Mouse (Mus musculus) lung, adult 2 months (tissue): Measurements from ENCODE around the gene Hsf4. TPM values are rescaled to one million over a fixed set of nuclear protein-coding genes. Genes with fewer than 3 reads are reported as not detected.

Source experiments
- DNase-seq: peaks from one replicate; pipeline ENCODE4 v3.0.0; 2022
- H3K4me1 ChIP-seq: fragments of 200-500 bp; 2 replicates; pipeline ENCODE4 v1.6.1; 2011; ENCODE audit warnings: low read length; ENCODE audit not compliant: control insufficient read depth, insufficient read depth
- H3K4me3 ChIP-seq: fragments of 200-500 bp; replicated peaks from 2 replicates; pipeline ENCODE3; 2011; ENCODE audit warnings: low read depth, mild to moderate bottlenecking, control low read depth, low read length; ENCODE audit errors: extremely low read depth
- CTCF ChIP-seq: fragments of 200-500 bp; IDR thresholded peaks from 2 replicates; pipeline ENCODE4 v1.5.1; 2011; ENCODE audit warnings: mild to moderate bottlenecking, low read length, control low read depth; ENCODE audit not compliant: insufficient read depth
- POLR2A ChIP-seq: fragments of 200-500 bp; IDR thresholded peaks from 2 replicates; pipeline ENCODE4 v1.6.1; 2011; ENCODE audit warnings: low read depth, mild to moderate bottlenecking, control low read depth, low read length, borderline replicate concordance; ENCODE audit errors: extremely low read depth
- WGBS: fragments of 180-500 bp; shearing (Covaris S2); methylation state at CpG from one replicate; pipeline ENCODE4 v1.1.7; 2018; 5-methylcytosine and 5-hydroxymethylcytosine counted together
- polyA plus RNA-seq: library from polyadenylated mRNA; depleted of rRNA; stranded (reverse); fragments of >200 nt; gene quantifications from 2 replicates; pipeline ENCODE4 v1.2.3, GENCODE M21; 2012

Hsf4 gene
- polyA plus RNA-seq, 1 experiment: 20.3 TPM

GRCm38 (mm10) chr8:105237442-105238142 lies 32.0 kb upstream of the Hsf4 start:
- DNase-seq: no peak
- WGBS: 92% methylated on average over 14 of the region's 14 CpGs
- no peak for TF ChIP-seq CTCF
- TF ChIP-seq POLR2A: no peak
- Histone ChIP-seq H3K4me3 (no peak overlapping the region), H3K4me1 (peaks cover 6% of the 10 kb centered on the region)

DNA sequence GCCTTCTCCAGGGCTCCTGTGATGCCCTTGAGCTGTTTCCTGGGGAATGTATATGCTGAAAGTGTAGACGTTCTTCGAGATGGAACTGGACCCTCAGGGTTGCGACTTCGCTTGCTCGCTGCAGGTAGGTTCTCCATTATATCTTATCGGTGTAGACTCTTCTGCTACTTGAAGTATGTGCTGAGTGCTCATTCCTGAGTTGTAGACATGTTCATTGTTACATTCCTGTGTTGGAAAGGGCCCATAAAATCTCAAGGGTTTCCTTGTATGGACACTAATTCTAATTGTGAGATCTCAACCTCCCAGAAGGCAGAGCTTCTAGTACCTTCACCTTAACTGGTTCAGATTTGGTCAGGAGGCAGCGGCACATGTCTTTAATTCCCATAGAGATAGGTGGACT lies 28.6 kb upstream of the Hsf4 start:
- peaks cover 4% of the 10 kb centered on the region; the same call in 1 of the 2 replicates for H3K4me1 ChIP-seq

GRCm38 (mm10) chr8:105251954-105252353 lies 17.6 kb upstream of the Hsf4 start:
- Histone ChIP-seq H3K4me1 (peaks cover 12% of the 10 kb centered on the region), H3K4me3 (no peak overlapping the region)
- WGBS: 69% methylated on average over 6 of the region's 6 CpGs
- peak; percentile 33 for DNase-seq
- TF ChIP-seq POLR2A (no peak), CTCF (no peak)

More for the DNA sequence above, 28.6 kb upstream of the Hsf4 start:
- TF ChIP-seq POLR2A: no peak
- TF ChIP-seq CTCF: no peak
- no peak for DNase-seq
- 78% methylated on average over 7 of the region's 7 CpGs for WGBS
- no peak overlapping the region for H3K4me3 ChIP-seq

- WGBS: 78% methylated on average over 10 of the region's 10 CpGs
- H3K4me1 ChIP-seq: peaks cover 12% of the 10 kb centered on the region
- no peak overlapping the region for H3K4me3 ChIP-seq
- no peak for DNase-seq
- TF ChIP-seq POLR2A: no peak
These were observed 16.7 kb upstream of the Hsf4 start for GRCm38 (mm10) chr8:105252680-105253537.

- 47% methylated on average over 20 of the region's 20 CpGs for WGBS
- peaks cover 12% of the 10 kb centered on the region for H3K4me1 ChIP-seq
- no peak for TF ChIP-seq POLR2A
- TF ChIP-seq CTCF: no peak
- no peak for DNase-seq
- no peak overlapping the region for H3K4me3 ChIP-seq
These were observed 15.8 kb upstream of the Hsf4 start for GRCm38 (mm10) chr8:105253766-105254151.

DNA sequence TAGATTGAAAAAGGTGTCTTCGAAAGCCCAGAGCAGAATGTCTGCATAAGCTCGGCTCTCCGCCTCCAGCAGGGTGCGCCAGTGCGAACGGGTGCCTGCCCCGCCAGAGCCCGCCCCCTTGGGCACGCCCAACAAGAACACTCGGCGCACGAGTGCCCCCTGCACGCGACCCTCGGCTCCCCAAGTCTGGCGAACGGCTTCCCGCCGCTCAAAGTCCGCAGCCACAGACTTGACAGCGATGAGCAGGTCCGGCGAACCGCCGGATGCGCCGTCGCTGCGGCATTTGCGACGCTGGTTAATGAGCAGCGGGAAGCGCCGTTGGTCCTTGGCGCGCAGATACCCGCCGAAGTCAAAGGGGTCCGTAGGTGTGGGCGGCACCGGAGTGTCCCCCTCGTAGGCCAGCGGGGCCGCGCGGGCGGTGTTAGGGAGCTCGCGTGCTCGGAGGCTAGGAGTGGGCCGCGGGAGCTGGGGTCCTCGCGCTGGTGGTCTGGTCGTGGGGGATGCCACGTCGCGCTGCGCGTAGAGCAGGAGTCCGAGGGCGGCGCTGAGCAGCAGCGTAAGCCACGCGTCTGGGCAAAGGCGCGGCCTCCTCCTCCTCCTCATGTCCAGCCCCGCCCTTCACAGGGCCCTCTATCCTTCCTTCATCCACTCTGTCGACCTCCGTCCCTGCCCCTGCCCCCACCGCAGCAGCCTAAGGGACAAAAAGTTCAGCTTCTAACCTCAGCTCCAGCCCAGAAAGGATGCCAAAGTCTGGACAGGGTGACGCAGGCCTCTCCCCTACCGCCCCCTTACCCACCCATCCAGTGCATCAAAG lies 15.2 kb upstream of the Hsf4 start:
- peak overlapping the region; percentile 61 for H3K4me3 ChIP-seq
- peak; percentile 86 for DNase-seq
- WGBS: under 1% methylated on average over 72 of the region's 74 CpGs
- peaks cover 12% of the 10 kb centered on the region for H3K4me1 ChIP-seq
- TF ChIP-seq POLR2A (peak; percentile 24; the same call in 1 of the 2 replicates), CTCF (peak; percentile 65)

DNA sequence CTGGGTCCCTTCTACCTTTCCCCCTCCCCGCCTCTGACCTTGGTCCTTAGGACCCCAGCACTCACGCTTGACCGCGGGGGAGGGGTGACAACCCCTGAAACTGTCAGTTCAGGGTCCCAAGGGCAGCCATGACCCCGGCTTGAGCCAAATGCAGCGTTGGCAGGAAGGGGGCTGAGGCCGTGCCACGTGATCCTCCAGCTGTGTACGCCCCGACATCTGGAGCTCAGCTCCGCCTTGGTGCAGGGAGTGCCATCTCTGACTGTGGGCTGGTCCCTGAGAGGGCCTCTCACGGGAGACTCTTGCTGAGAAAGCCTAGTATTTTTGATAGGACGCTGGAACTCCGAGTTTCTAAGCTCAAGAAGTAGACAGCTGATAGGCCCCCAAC lies 14.6 kb upstream of the Hsf4 start, which contains the start of gene B3gnt9:
Gene B3gnt9 (minus strand): TSS at position 188 of the 385 bp plus-strand sequence.
- TF ChIP-seq POLR2A (no peak), CTCF (no peak)
- peaks cover 12% of the 10 kb centered on the region for H3K4me1 ChIP-seq
- H3K4me3 ChIP-seq: peak within 1 kb of the TSS; percentile 61
- peak; percentile 59 for DNase-seq
- 5% methylated on average over 14 of the region's 14 CpGs for WGBS

GRCm38 (mm10) chr8:105257318-105258114 lies 12.1 kb upstream of the Hsf4 start:
- WGBS: 82% methylated on average over 7 of the region's 7 CpGs
- TF ChIP-seq POLR2A: no peak
- TF ChIP-seq CTCF: no peak
- no peak for DNase-seq
- Histone ChIP-seq H3K4me1 (peaks cover 16% of the 10 kb centered on the region), H3K4me3 (no peak overlapping the region)
